ENCODE assay signal across 8 mouse cellular contexts in genomic region chr17:93141125-93141524, GRCm38 (mm10). TPM values are rescaled to one million over a fixed set of nuclear protein-coding genes. Genes with fewer than 3 reads are reported as not detected.
DNase-seq lines count a peak whose midpoint lies in the region; ATAC-seq and TF ChIP-seq lines count a peak whose summit lies in the region.
"Had no signal": no experiment of that assay in that cellular context is flagged by ENCODE, and none has a peak within 500 bp of the region (broad histone marks: within the 10 kb centered on the region; RNA-seq: fewer than 3 reads in every experiment).

No protein-coding gene starts in this region.

- TF ChIP-seq POLR2A in MEL (IDR thresholded peaks at IDR 0.05; ENCODE audit: control insufficient read depth in 1 of 2, insufficient read depth in 1 of 2, low read depth in 1 of 2, low read length in 2 of 2, poor library complexity in 1 of 2) = no peak
- no peak for TF ChIP-seq POLR2A in cortical plate, adult 2 months (IDR thresholded peaks at IDR 0.05; ENCODE audit: extremely low read depth, insufficient read depth, low read length)

- no peak overlapping the region for H3K9ac ChIP-seq in MEL (ENCODE audit: control insufficient read depth, low read depth, low read length, poor library complexity, severe bottlenecking)
- H3K9ac ChIP-seq in hindbrain, embryonic 14.5 days = no peak overlapping the region
- H3K9ac ChIP-seq in limb, embryonic 11.5 days (ENCODE audit: low read length) = no peak overlapping the region
- H3K9ac ChIP-seq in stomach, postnatal 0 days (ENCODE audit: low read length) = no peak overlapping the region

- TF ChIP-seq EP300 in MEL (IDR thresholded peaks at IDR 0.05; ENCODE audit: low read depth in 1 of 2, low read length in 2 of 2) = no peak
- no peak for TF ChIP-seq EP300 in stomach, postnatal 0 days (optimal IDR thresholded peaks at IDR 0.05)

- H3K4me2 ChIP-seq in hindbrain, embryonic 14.5 days (replicated peaks) = no peak overlapping the region
- no peak overlapping the region for H3K4me2 ChIP-seq in limb, embryonic 11.5 days (ENCODE audit: low read depth, severe bottlenecking)
- H3K4me2 ChIP-seq in stomach, postnatal 0 days (replicated peaks; ENCODE audit: low read depth) = no peak overlapping the region

- no peaks in the 10 kb centered on the region for H3K27me3 ChIP-seq in MEL (ENCODE audit: control insufficient read depth in 1 of 2, insufficient read depth in 2 of 2, low read length in 2 of 2)
- H3K27me3 ChIP-seq in hindbrain, embryonic 14.5 days (ENCODE audit: control insufficient read depth, insufficient read depth, low read length) = no peaks in the 10 kb centered on the region
- H3K27me3 ChIP-seq in limb, embryonic 11.5 days (ENCODE audit: control insufficient read depth, insufficient read depth, low read length) = no peaks in the 10 kb centered on the region
- no peaks in the 10 kb centered on the region for H3K27me3 ChIP-seq in stomach, postnatal 0 days (ENCODE audit: control insufficient read depth, insufficient read depth, low read length)

- no peak overlapping the region for H3K27ac ChIP-seq in MEL (ENCODE audit: control insufficient read depth, low read depth, low read length)
- H3K27ac ChIP-seq in cortical plate, adult 2 months (ENCODE audit: insufficient read depth, low read length) = no peak overlapping the region
- H3K27ac ChIP-seq in hindbrain, embryonic 14.5 days = no peak overlapping the region
- H3K27ac ChIP-seq in limb, embryonic 11.5 days (replicated peaks; ENCODE audit: low read depth, low read length) = no peak overlapping the region
- H3K27ac ChIP-seq in stomach, postnatal 0 days (replicated peaks) = no peak overlapping the region

- H3K4me1 ChIP-seq in MEL (ENCODE audit: control insufficient read depth in 1 of 2, insufficient read depth in 2 of 2, low read length in 2 of 2) = no peaks in the 10 kb centered on the region
- H3K4me1 ChIP-seq in cortical plate, adult 2 months (ENCODE audit: control insufficient read depth, insufficient read depth, low read length) = no peaks in the 10 kb centered on the region
- H3K4me1 ChIP-seq in hindbrain, embryonic 14.5 days (replicated peaks; ENCODE audit: control insufficient read depth, insufficient read depth, low read length) = no peaks in the 10 kb centered on the region
- no peaks in the 10 kb centered on the region for H3K4me1 ChIP-seq in limb, embryonic 11.5 days (ENCODE audit: control insufficient read depth, insufficient read depth, low read length)
- H3K4me1 ChIP-seq in stomach, postnatal 0 days (replicated peaks; ENCODE audit: control insufficient read depth, insufficient read depth) = no peaks in the 10 kb centered on the region

- 20% methylated on average over 3 of the region's 3 CpGs for WGBS in hindbrain, embryonic 14.5 days
- 29% methylated on average over 3 of the region's 3 CpGs for WGBS in limb, embryonic 11.5 days
- WGBS in stomach, postnatal 0 days = 25% methylated on average over 3 of the region's 3 CpGs

- no peaks in the 10 kb centered on the region for H3K79me2 ChIP-seq in MEL (ENCODE audit: control insufficient read depth, insufficient read depth, low read length, poor library complexity)

- no peaks in the 10 kb centered on the region for H3K36me3 ChIP-seq in MEL (ENCODE audit: control insufficient read depth in 1 of 2, insufficient read depth in 2 of 2, low read length in 2 of 2)
- H3K36me3 ChIP-seq in hindbrain, embryonic 14.5 days (replicated peaks; ENCODE audit: control insufficient read depth, insufficient read depth) = no peaks in the 10 kb centered on the region
- H3K36me3 ChIP-seq in limb, embryonic 11.5 days (ENCODE audit: control insufficient read depth, insufficient read depth, low read length) = no peaks in the 10 kb centered on the region
- H3K36me3 ChIP-seq in stomach, postnatal 0 days (ENCODE audit: control insufficient read depth, insufficient read depth, low read length) = no peaks in the 10 kb centered on the region

- no peaks in the 10 kb centered on the region for H3K9me3 ChIP-seq in MEL (replicated peaks; ENCODE audit: insufficient read depth, low read length)
- H3K9me3 ChIP-seq in hindbrain, embryonic 14.5 days (ENCODE audit: control insufficient read depth, low read length) = no peaks in the 10 kb centered on the region
- no peaks in the 10 kb centered on the region for H3K9me3 ChIP-seq in limb, embryonic 11.5 days (ENCODE audit: control insufficient read depth, low read length)
- no peaks in the 10 kb centered on the region for H3K9me3 ChIP-seq in stomach, postnatal 0 days (ENCODE audit: control insufficient read depth, low read length)

- peak overlapping the region in 1 of 2 experiments; percentile 18; a peak in 1 of 4 replicates for H3K4me3 ChIP-seq in MEL (ENCODE audit: control insufficient read depth in 1 of 2, insufficient read depth in 1 of 2, low read depth in 2 of 2, low read length in 2 of 2)
- H3K4me3 ChIP-seq in cortical plate, adult 2 months (ENCODE audit: insufficient read depth, low read length) = no peak overlapping the region
- no peak overlapping the region for H3K4me3 ChIP-seq in hindbrain, embryonic 14.5 days (replicated peaks; ENCODE audit: low read length)
- H3K4me3 ChIP-seq in limb, embryonic 11.5 days (ENCODE audit: low read depth, low read length) = no peak overlapping the region
- H3K4me3 ChIP-seq in stomach, postnatal 0 days (ENCODE audit: low read depth, low read length) = no peak overlapping the region
- H3K4me3 ChIP-seq: erythroblast, embryonic 14.5 days had no signal

- TF ChIP-seq RAD21 in MEL (IDR thresholded peaks at IDR 0.05; ENCODE audit: low read depth, low read length) = peak; percentile 89

- peak; percentile 72 for ATAC-seq in hindbrain, embryonic 14.5 days (ENCODE audit: low FRiP score)
- no peak for ATAC-seq in limb, embryonic 11.5 days (ENCODE audit: insufficient number of reproducible peaks, low FRiP score, low TSS enrichment, low read depth)
- ATAC-seq in stomach, postnatal 0 days (ENCODE audit: low FRiP score, low TSS enrichment) = no peak

- DNase-seq in A20 (ENCODE audit: low read depth, low spot score) (peak; percentile 65), MEL (ENCODE audit: low read depth, low spot score) (peak; percentile 73)
- peak; percentile 83 for DNase-seq in hindbrain, embryonic 14.5 days (ENCODE audit: low spot score)
- peak; percentile 50 for DNase-seq in limb, embryonic 11.5 days (ENCODE audit: low spot score)
- DNase-seq in stomach, postnatal 0 days (ENCODE audit: low spot score) = peak; percentile 17
- DNase-seq in spleen, adult 18-20 months = no peak

- TF ChIP-seq CTCF in MEL (IDR thresholded peaks at IDR 0.05 in 2 of 3, conservative IDR thresholded peaks at IDR 0.05 in 1 of 3; ENCODE audit: control insufficient read depth in 1 of 3, insufficient read depth in 1 of 3, low read depth in 2 of 3, low read length in 3 of 3, poor library complexity in 1 of 3, severe bottlenecking in 1 of 3) = peak; percentile 33 to 83 (median 68)
- peak; percentile 71 for TF ChIP-seq CTCF in cortical plate, adult 2 months (IDR thresholded peaks at IDR 0.05; ENCODE audit: extremely low read depth, insufficient read depth, low read length)
- TF ChIP-seq CTCF in stomach, postnatal 0 days (IDR thresholded peaks at IDR 0.05; ENCODE audit: low read depth) = peak; percentile 65

TF ChIP-seq in MEL, 35 proteins besides CTCF, POLR2A, EP300 and RAD21:
- TF ChIP-seq MAZ (IDR thresholded peaks at IDR 0.05; ENCODE audit: low read depth, low read length) = no peak
- no peak for TF ChIP-seq HCFC1 (IDR thresholded peaks at IDR 0.05; ENCODE audit: low read depth, low read length)
- peak; percentile 84 for TF ChIP-seq SMC3 (IDR thresholded peaks at IDR 0.05; ENCODE audit: low read depth, low read length)
- TF ChIP-seq ZC3H11A (IDR thresholded peaks at IDR 0.05; ENCODE audit: low read depth, low read length) = peak; percentile 62
TF ChIP-seq in MEL: peak in this region for 2.

RNA-seq across cellular contexts. Expression of gene Adcyap1, which starts 57.7 kb away (rescaled TPM):
- total RNA-seq in MEL (2012; rRNA removed) = not detected in 2 replicates
- polyA plus RNA-seq in MEL (2012; ENCODE audit: insufficient read depth in 1 of 2, insufficient read length in 2 of 2, low read depth in 1 of 2, low replicate concordance in 2 of 2, missing spikeins in 1 of 2) = not detected
- 15.7 and 17.5 TPM in 2 replicates for polyA plus RNA-seq in cortical plate, adult 2 months (2012; rRNA removed)
- polyA plus RNA-seq in hindbrain, embryonic 14.5 days (2014; fragmentation: Nextera tagmentation; extraction: Ambion mirVana) = 27.9 and 38.2 TPM in 2 replicates
- 0.09 and 0.44 TPM in 2 replicates for polyA plus RNA-seq in limb, embryonic 11.5 days (2014; fragmentation: Nextera tagmentation; extraction: Ambion mirVana)
- 0.58 and 0.88 TPM in 2 replicates for polyA plus RNA-seq in stomach, postnatal 0 days (2015; fragmentation: Nextera tagmentation; extraction: Ambion mirVana)
- polyA plus RNA-seq: erythroblast, embryonic 14.5 days had no signal

Comparison
In these comparisons a context has a peak if more than half of its experiments do, and no peak if none do; other contexts are left out.
1. DNase-seq: peak in A20 (single experiment), MEL (single experiment), hindbrain, embryonic 14.5 days (single experiment), limb, embryonic 11.5 days (single experiment) and stomach, postnatal 0 days (single experiment); none in spleen, adult 18-20 months (0 of 2).
2. Peak in every context shown above with its lines, with median percentiles within 50 percentile points of each other: CTCF ChIP-seq.